ENCODE assay signal across 8 mouse cellular contexts in the genomic region with DNA sequence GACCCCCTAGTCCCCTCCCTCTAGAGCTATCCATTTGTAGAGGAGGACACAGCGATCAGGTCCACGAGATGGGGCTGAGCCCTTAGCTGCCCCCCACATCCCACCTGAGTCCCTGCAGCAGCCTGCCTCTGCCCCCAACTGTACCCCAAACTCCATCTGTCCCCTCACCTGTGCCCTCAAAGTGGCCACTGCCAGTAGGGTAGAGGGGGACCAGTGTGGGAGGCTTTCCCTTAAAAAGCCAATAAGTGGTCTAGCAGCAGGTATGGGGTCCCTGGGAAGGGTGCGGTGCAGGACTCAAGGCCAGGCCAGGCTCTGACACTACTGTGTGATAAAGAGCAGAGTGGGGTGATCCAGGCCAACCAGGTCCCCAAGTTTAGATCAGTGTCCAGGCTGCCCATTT. TPM values are rescaled to one million over a fixed set of nuclear protein-coding genes. Genes with fewer than 3 reads are reported as not detected.
DNase-seq lines count a peak whose midpoint lies in the region; ATAC-seq and TF ChIP-seq lines count a peak whose summit lies in the region.

No protein-coding gene starts in this region.

- H3K27me3 ChIP-seq in lung, postnatal 0 days (replicated peaks; ENCODE audit: insufficient read depth, low read length): no peaks in the 10 kb centered on the region
- peaks cover 20% of the 10 kb centered on the region; the same call in 1 of the 2 replicates for H3K27me3 ChIP-seq in hindbrain, embryonic 15.5 days
- H3K27me3 ChIP-seq in midbrain, postnatal 0 days (ENCODE audit: insufficient read depth, low read length): no peaks in the 10 kb centered on the region

- H3K9me3 ChIP-seq in lung, postnatal 0 days (ENCODE audit: low read length): no peaks in the 10 kb centered on the region
- H3K9me3 ChIP-seq in hindbrain, embryonic 15.5 days: no peaks in the 10 kb centered on the region
- H3K9me3 ChIP-seq in midbrain, postnatal 0 days (ENCODE audit: low read length): no peaks in the 10 kb centered on the region

- H3K4me3 ChIP-seq in gastrocnemius, adult 2 months: peak overlapping the region; percentile 94
- H3K4me3 ChIP-seq in lung, postnatal 0 days (ENCODE audit: low read depth, low read length): peak overlapping the region; percentile 53
- H3K4me3 ChIP-seq in hindbrain, embryonic 15.5 days: peak overlapping the region; percentile 48
- H3K4me3 ChIP-seq in midbrain, postnatal 0 days (ENCODE audit: low read depth, low read length): peak overlapping the region; percentile 40

- DNase-seq in gastrocnemius, adult 2 months: no peak
- no peak for DNase-seq in gastrocnemius, postnatal 25 days
- no peak for DNase-seq in lung, postnatal 0 days (ENCODE audit: low spot score)
- DNase-seq in lung, postnatal 14 days: no peak
- no peak for DNase-seq in midbrain, postnatal 0 days (ENCODE audit: low spot score)
- DNase-seq in urinary bladder, adult 2 months (ENCODE audit: low spot score): no peak
- no peak for DNase-seq in ovary, postnatal 14 days (ENCODE audit: low spot score)

- H3K27ac ChIP-seq in gastrocnemius, adult 2 months: peak overlapping the region; percentile 97
- H3K27ac ChIP-seq in lung, postnatal 0 days (ENCODE audit: low read length): no peak overlapping the region
- H3K27ac ChIP-seq in hindbrain, embryonic 15.5 days (replicated peaks): no peak overlapping the region
- H3K27ac ChIP-seq in midbrain, postnatal 0 days (ENCODE audit: low read depth, low read length): no peak overlapping the region

- peak overlapping the region; percentile 89 for H3K4me2 ChIP-seq in lung, postnatal 0 days (replicated peaks; ENCODE audit: low read depth, low read length)
- peak overlapping the region; percentile 78 for H3K4me2 ChIP-seq in hindbrain, embryonic 15.5 days
- peak overlapping the region; percentile 88 for H3K4me2 ChIP-seq in midbrain, postnatal 0 days (ENCODE audit: low read depth, low read length, poor library complexity, severe bottlenecking)

- TF ChIP-seq CTCF in gastrocnemius, adult 2 months (IDR thresholded peaks at IDR 0.05): no peak
- no peak for TF ChIP-seq CTCF in lung, postnatal 0 days (IDR thresholded peaks at IDR 0.05)
- TF ChIP-seq CTCF in midbrain, postnatal 0 days (IDR thresholded peaks at IDR 0.05): no peak

- intact Hi-C loops in gastrocnemius, adult 2 months (cut with DNase I): no loop called here

- 43% methylated on average over 3 of the region's 3 CpGs for WGBS in lung, postnatal 0 days
- WGBS in hindbrain, embryonic 15.5 days: 25% methylated on average over 3 of the region's 3 CpGs
- 36% methylated on average over 3 of the region's 3 CpGs for WGBS in midbrain, postnatal 0 days

- no peak for TF ChIP-seq EP300 in lung, postnatal 0 days (IDR thresholded peaks at IDR 0.05)

- ATAC-seq in lung, postnatal 0 days: no peak
- ATAC-seq in hindbrain, embryonic 15.5 days (ENCODE audit: low FRiP score, low read depth): no peak
- no peak for ATAC-seq in midbrain, postnatal 0 days (ENCODE audit: low FRiP score)

- H3K4me1 ChIP-seq in lung, postnatal 0 days (ENCODE audit: insufficient read depth, low read depth, low read length): peaks cover 25% of the 10 kb centered on the region; the same call in 1 of the 2 replicates
- H3K4me1 ChIP-seq in hindbrain, embryonic 15.5 days (replicated peaks): peaks cover 56% of the 10 kb centered on the region
- H3K4me1 ChIP-seq in midbrain, postnatal 0 days (ENCODE audit: insufficient read depth, low read length): peaks cover 19% of the 10 kb centered on the region; the same call in 1 of the 2 replicates

- peak overlapping the region; percentile 13; the same call in 1 of the 2 replicates for H3K9ac ChIP-seq in lung, postnatal 0 days (replicated peaks; ENCODE audit: low read depth)
- H3K9ac ChIP-seq in hindbrain, embryonic 15.5 days: no peak overlapping the region
- H3K9ac ChIP-seq in midbrain, postnatal 0 days (replicated peaks; ENCODE audit: low read length, poor library complexity, severe bottlenecking): peak overlapping the region; percentile 48; the same call in 1 of the 2 replicates

- H3K36me3 ChIP-seq in lung, postnatal 0 days (ENCODE audit: insufficient read depth, low read length): no peaks in the 10 kb centered on the region
- H3K36me3 ChIP-seq in hindbrain, embryonic 15.5 days: no peaks in the 10 kb centered on the region
- no peaks in the 10 kb centered on the region for H3K36me3 ChIP-seq in midbrain, postnatal 0 days (ENCODE audit: insufficient read depth, low read length)

RNA-seq across cellular contexts. Expression of a gene that starts 28.1 kb away (rescaled TPM):
- total RNA-seq in gastrocnemius, adult 2 months (2021): 100 to 1,000 TPM; 207 to 215 TPM
- 100 to 1,000 TPM; 215 to 268 TPM for total RNA-seq in gastrocnemius, postnatal 25 days (2021)
- 73.6 and 83.9 TPM in 2 replicates for polyA plus RNA-seq in lung, postnatal 0 days (2015; fragmentation: Nextera tagmentation; extraction: Ambion mirVana)
- 26.6 and 28.0 TPM in 2 replicates for polyA plus RNA-seq in hindbrain, embryonic 15.5 days (2015; fragmentation: Nextera tagmentation; extraction: Ambion mirVana)
- 16.2 and 17.4 TPM in 2 replicates for total RNA-seq in midbrain, postnatal 0 days (2014; rRNA removed)
- 19.1 and 21.3 TPM in 2 replicates for polyA plus RNA-seq in midbrain, postnatal 0 days (2015; fragmentation: Nextera tagmentation; extraction: Ambion mirVana)
- 28.4 and 67.0 TPM in 2 replicates for polyA plus RNA-seq in urinary bladder, adult 2 months (2012; rRNA removed)

RNA-seq across cellular contexts. Expression of a gene that starts 34.5 kb away (rescaled TPM):
- total RNA-seq in gastrocnemius, adult 2 months (2021): not detected
- under 1 TPM in 1 of 2 experiments, not detected in 1; 0.67 TPM for total RNA-seq in gastrocnemius, postnatal 25 days (2021)
- 3.1 and 3.6 TPM in 2 replicates for polyA plus RNA-seq in lung, postnatal 0 days (2015; fragmentation: Nextera tagmentation; extraction: Ambion mirVana)
- polyA plus RNA-seq in hindbrain, embryonic 15.5 days (2015; fragmentation: Nextera tagmentation; extraction: Ambion mirVana): 1.4 and 1.8 TPM in 2 replicates
- total RNA-seq in midbrain, postnatal 0 days (2014; rRNA removed): 1.5 and 1.7 TPM in 2 replicates
- polyA plus RNA-seq in midbrain, postnatal 0 days (2015; fragmentation: Nextera tagmentation; extraction: Ambion mirVana): 1.1 and 2.0 TPM in 2 replicates
- polyA plus RNA-seq in urinary bladder, adult 2 months (2012; rRNA removed): 5.0 and 6.9 TPM in 2 replicates

RNA-seq across cellular contexts. Expression of a gene that starts 38.5 kb away (rescaled TPM):
- 1 to 10 TPM in 1 of 2 experiments, under 1 TPM in 1; 0.84 to 1.0 TPM for total RNA-seq in gastrocnemius, adult 2 months (2021)
- under 1 TPM in 1 of 2 experiments, not detected in 1; 0.59 TPM for total RNA-seq in gastrocnemius, postnatal 25 days (2021)
- 0.20 and 0.63 TPM in 2 replicates for polyA plus RNA-seq in lung, postnatal 0 days (2015; fragmentation: Nextera tagmentation; extraction: Ambion mirVana)
- polyA plus RNA-seq in hindbrain, embryonic 15.5 days (2015; fragmentation: Nextera tagmentation; extraction: Ambion mirVana): 2.1 and 2.7 TPM in 2 replicates
- total RNA-seq in midbrain, postnatal 0 days (2014; rRNA removed): 6.6 TPM in 1 of 2 replicates, not detected in the other
- 1.6 and 3.9 TPM in 2 replicates for polyA plus RNA-seq in midbrain, postnatal 0 days (2015; fragmentation: Nextera tagmentation; extraction: Ambion mirVana)
- 2.7 and 3.6 TPM in 2 replicates for polyA plus RNA-seq in urinary bladder, adult 2 months (2012; rRNA removed)

RNA-seq across cellular contexts. Expression of a gene that starts 43.1 kb away (rescaled TPM):
- total RNA-seq in gastrocnemius, adult 2 months (2021): 1 to 10 TPM in 1 of 2 experiments, under 1 TPM in 1; 0.87 to 2.8 TPM
- 1 to 10 TPM in 1 of 2 experiments, under 1 TPM in 1; 0.78 to 1.0 TPM for total RNA-seq in gastrocnemius, postnatal 25 days (2021)
- polyA plus RNA-seq in lung, postnatal 0 days (2015; fragmentation: Nextera tagmentation; extraction: Ambion mirVana): 2.4 and 3.0 TPM in 2 replicates
- polyA plus RNA-seq in hindbrain, embryonic 15.5 days (2015; fragmentation: Nextera tagmentation; extraction: Ambion mirVana): 6.2 and 6.6 TPM in 2 replicates
- 0.88 and 2.7 TPM in 2 replicates for total RNA-seq in midbrain, postnatal 0 days (2014; rRNA removed)
- 5.8 and 10.2 TPM in 2 replicates for polyA plus RNA-seq in midbrain, postnatal 0 days (2015; fragmentation: Nextera tagmentation; extraction: Ambion mirVana)
- polyA plus RNA-seq in urinary bladder, adult 2 months (2012; rRNA removed): 3.6 and 3.8 TPM in 2 replicates

RNA-seq across cellular contexts. Expression of a gene that starts 43.1 kb away (rescaled TPM):
- 10 to 100 TPM; 38.1 to 39.8 TPM for total RNA-seq in gastrocnemius, adult 2 months (2021)
- total RNA-seq in gastrocnemius, postnatal 25 days (2021): 10 to 100 TPM; 41.1 to 41.2 TPM
- polyA plus RNA-seq in lung, postnatal 0 days (2015; fragmentation: Nextera tagmentation; extraction: Ambion mirVana): 49.4 and 55.2 TPM in 2 replicates
- polyA plus RNA-seq in hindbrain, embryonic 15.5 days (2015; fragmentation: Nextera tagmentation; extraction: Ambion mirVana): 92.2 and 94.0 TPM in 2 replicates
- 120 and 132 TPM in 2 replicates for total RNA-seq in midbrain, postnatal 0 days (2014; rRNA removed)
- polyA plus RNA-seq in midbrain, postnatal 0 days (2015; fragmentation: Nextera tagmentation; extraction: Ambion mirVana): 95.8 and 115 TPM in 2 replicates
- 42.9 and 47.4 TPM in 2 replicates for polyA plus RNA-seq in urinary bladder, adult 2 months (2012; rRNA removed)

Comparison
In these comparisons a context has a peak if more than half of its experiments do, and no peak if none do; other contexts are left out.
1. H3K4me3 ChIP-seq: peak in every context shown above with its lines; median percentile 94 in gastrocnemius, adult 2 months; 53 in lung, postnatal 0 days; 48 in hindbrain, embryonic 15.5 days; 40 in midbrain, postnatal 0 days.